Mouse (Mus musculus) brain, embryonic 14.5 days (tissue): ENCODE measurements around the gene Fignl2.

ENCODE experiments used
- CTCF ChIP-seq: fragments of 200-500 bp; IDR thresholded peaks from 2 replicates; pipeline ENCODE4 v1.5.1; 2012; ENCODE audit warnings: inconsistent platforms, mild to moderate bottlenecking, moderate library complexity, borderline replicate concordance; ENCODE audit not compliant: insufficient read depth, insufficient read length; ENCODE audit errors: extremely low read depth
- POLR2A ChIP-seq: fragments of 200-500 bp; IDR thresholded peaks from 2 replicates; pipeline ENCODE4 v1.6.1; 2012; ENCODE audit warnings: mild to moderate bottlenecking, inconsistent platforms, borderline replicate concordance; ENCODE audit not compliant: poor library complexity, insufficient read depth, insufficient read length, severe bottlenecking; ENCODE audit errors: extremely low read depth

GRCm38 (mm10) chr15:101088291-101088690 is 9.9 kb upstream of the Fignl2 start:
- TF ChIP-seq CTCF = no peak
- no peak for TF ChIP-seq POLR2A
